Mouse (Mus musculus) stomach, embryonic 14.5 days (tissue): ENCODE results near the gene Gimap9. TPM values are rescaled to one million over a fixed set of nuclear protein-coding genes. Genes with fewer than 3 reads are reported as not detected.

ENCODE experiments used
- ATAC-seq: fragments of 200-750 bp; cut with Nextera tagmentation; 2 replicates; pipeline ENCODE4 v1.8.0; 2017; ENCODE audit warnings: low read depth, moderate TSS enrichment; ENCODE audit not compliant: insufficient number of reproducible peaks, insufficient read depth, low FRiP score
- H3K27ac ChIP-seq: fragments of 300-500 bp; sonication (generic); 2 replicates; pipeline ENCODE4 v1.5.1; 2014; ENCODE audit warnings: mild to moderate bottlenecking, low read length, moderate library complexity, mixed read lengths
- H3K27me3 ChIP-seq: fragments of 300-500 bp; sonication (generic); 2 replicates; pipeline ENCODE4 v1.6.1; 2014; ENCODE audit warnings: low read length, control low read depth, mixed read lengths; ENCODE audit not compliant: control insufficient read depth, insufficient read depth
- H3K36me3 ChIP-seq: fragments of 300-500 bp; sonication (generic); 2 replicates; pipeline ENCODE4 v1.6.1; 2014; ENCODE audit warnings: mild to moderate bottlenecking, control low read depth, low read length, moderate library complexity, mixed read lengths; ENCODE audit not compliant: control insufficient read depth, insufficient read depth
- H3K4me1 ChIP-seq: fragments of 300-500 bp; sonication (generic); 2 replicates; pipeline ENCODE4 v1.6.1; 2014; ENCODE audit warnings: low read length, control low read depth, mixed read lengths; ENCODE audit not compliant: control insufficient read depth, insufficient read depth
- H3K4me2 ChIP-seq: fragments of 300-500 bp; sonication (generic); replicated peaks from 2 replicates; pipeline ENCODE4 v1.6.1; 2014; ENCODE audit warnings: low read depth, low read length, control low read depth
- H3K4me3 ChIP-seq: fragments of 300-500 bp; sonication (generic); 2 replicates; pipeline ENCODE4 v1.5.1; 2014; ENCODE audit warnings: low read depth, low read length, control low read depth
- H3K9ac ChIP-seq: fragments of 300-500 bp; sonication (generic); replicated peaks from 2 replicates; pipeline ENCODE4 v1.6.1; 2014; ENCODE audit warnings: low read depth, mild to moderate bottlenecking, control low read depth, low read length, moderate library complexity, mixed read lengths
- H3K9me3 ChIP-seq: fragments of 300-500 bp; sonication (generic); 2 replicates; pipeline ENCODE4 v1.6.1; 2016; ENCODE audit warnings: low read depth, low read length, control low read depth; ENCODE audit not compliant: control insufficient read depth
- WGBS: fragments of 180-500 bp; shearing (Covaris S2); extraction: QIAGEN DNeasy Blood & Tissue Kit; methylation state at CpG from one replicate; pipeline ENCODE4 v1.1.7; 2014; 5-methylcytosine and 5-hydroxymethylcytosine counted together
- polyA plus RNA-seq: library from polyadenylated mRNA; unstranded; fragments of >200 nt; fragmentation: Nextera tagmentation; extraction: Ambion mirVana; gene quantifications from 2 replicates; pipeline ENCODE4 v1.2.1, GENCODE M21; 2014

The Gimap9 gene
- polyA plus RNA-seq, 1 experiment from 2014 or later = 6.7 TPM

DNA sequence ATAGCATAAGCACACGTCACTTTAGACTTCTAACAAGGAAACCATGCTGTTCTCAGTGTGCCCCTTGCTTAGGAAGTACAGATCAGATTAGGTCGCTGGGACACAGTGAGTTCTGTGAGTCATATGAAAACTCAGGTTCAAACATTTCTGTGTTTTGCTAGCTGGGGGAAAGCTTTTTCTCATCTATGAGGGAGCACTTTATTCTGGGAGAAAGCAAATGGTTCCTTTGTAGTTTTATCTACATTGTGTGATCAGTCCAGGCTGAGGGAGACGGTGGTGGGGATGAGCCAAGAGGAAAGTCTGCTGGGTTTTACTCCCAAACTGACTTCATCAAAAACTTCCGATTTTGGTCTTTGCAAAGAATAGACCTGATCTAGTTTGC, 29.6 kb upstream of the Gimap9 start:
- H3K27ac ChIP-seq = no peak overlapping the region
- no peak overlapping the region for H3K9ac ChIP-seq
- no peaks in the 10 kb centered on the region for H3K9me3 ChIP-seq
- ATAC-seq = no peak
- no peaks in the 10 kb centered on the region for H3K27me3 ChIP-seq
- no peak overlapping the region for H3K4me2 ChIP-seq
- 0 out of 2 replicates have a peak, but pooled peaks cover 2% of the 10 kb centered on the region for H3K4me1 ChIP-seq
- WGBS = 84% methylated on average over 4 of the region's 4 CpGs
- H3K36me3 ChIP-seq = no peaks in the 10 kb centered on the region
- H3K4me3 ChIP-seq = no peak overlapping the region

DNA sequence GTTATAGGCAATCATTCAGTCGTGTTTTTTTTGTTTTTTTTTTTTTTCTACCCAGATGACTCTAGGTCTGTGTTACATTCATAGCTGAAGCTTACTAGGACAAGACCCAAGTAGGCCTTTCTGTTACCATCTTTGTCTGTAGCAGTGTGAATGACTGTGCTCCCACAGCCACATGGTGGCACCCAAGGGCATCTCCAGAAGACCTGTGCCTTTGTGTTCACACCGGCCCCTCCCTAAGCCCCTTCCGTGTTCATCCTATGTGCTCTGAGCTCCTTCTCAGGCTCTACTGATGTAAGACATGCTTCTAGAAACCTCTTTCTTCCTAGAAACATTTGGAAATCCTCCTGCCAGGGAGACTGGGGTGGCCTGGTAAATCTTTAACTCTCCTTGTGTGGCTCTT, 28.9 kb upstream of the Gimap9 start, which contains the start of gene Gimap8:
Gene Gimap8, plus strand, starts transcription at position 240 of the 400 bp plus-strand sequence.
- no peaks in the 10 kb centered on the region for H3K9me3 ChIP-seq
- WGBS = 45% methylated on average over 3 of the region's 3 CpGs
- H3K9ac ChIP-seq = no peak within 1 kb of the TSS
- no peaks in the 10 kb centered on the region for H3K27me3 ChIP-seq
- no peak within 1 kb of the TSS for H3K27ac ChIP-seq
- H3K36me3 ChIP-seq = no peaks in the 10 kb centered on the region
- no peak within 1 kb of the TSS for H3K4me3 ChIP-seq
- no peak within 1 kb of the TSS for H3K4me2 ChIP-seq
- 0 out of 2 replicates have a peak, but pooled peaks cover 2% of the 10 kb centered on the region for H3K4me1 ChIP-seq
- no peak for ATAC-seq

DNA sequence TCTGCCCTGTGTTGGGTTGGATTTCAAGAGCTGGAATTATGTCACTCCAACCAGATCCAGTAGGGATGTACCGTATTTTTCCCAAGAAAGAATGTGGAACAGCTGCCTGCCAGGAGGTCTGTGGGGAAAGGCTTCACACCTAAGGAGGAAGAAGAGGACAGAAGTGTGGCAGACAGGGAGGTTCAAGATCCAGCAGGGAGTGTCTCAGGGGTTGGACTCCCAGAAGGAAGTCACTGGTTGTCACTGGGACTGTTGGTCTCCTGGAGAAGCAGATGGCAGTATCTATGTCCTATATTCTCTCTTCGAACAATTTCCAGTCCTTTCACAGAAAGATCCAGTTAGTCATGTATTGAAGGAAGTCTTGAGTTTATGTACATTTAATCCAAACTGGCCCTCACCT, 28.3 kb upstream of the Gimap9 start:
- ATAC-seq = no peak
- Histone ChIP-seq H3K4me2 (no peak overlapping the region), H3K4me1 (0 out of 2 replicates have a peak, but pooled peaks cover 2% of the 10 kb centered on the region), H3K27me3 (no peaks in the 10 kb centered on the region), H3K36me3 (no peaks in the 10 kb centered on the region), H3K9me3 (no peaks in the 10 kb centered on the region), H3K4me3 (no peak overlapping the region), H3K27ac (no peak overlapping the region), H3K9ac (no peak overlapping the region)
- WGBS = 84% methylated on average over 2 of the region's 2 CpGs

DNA sequence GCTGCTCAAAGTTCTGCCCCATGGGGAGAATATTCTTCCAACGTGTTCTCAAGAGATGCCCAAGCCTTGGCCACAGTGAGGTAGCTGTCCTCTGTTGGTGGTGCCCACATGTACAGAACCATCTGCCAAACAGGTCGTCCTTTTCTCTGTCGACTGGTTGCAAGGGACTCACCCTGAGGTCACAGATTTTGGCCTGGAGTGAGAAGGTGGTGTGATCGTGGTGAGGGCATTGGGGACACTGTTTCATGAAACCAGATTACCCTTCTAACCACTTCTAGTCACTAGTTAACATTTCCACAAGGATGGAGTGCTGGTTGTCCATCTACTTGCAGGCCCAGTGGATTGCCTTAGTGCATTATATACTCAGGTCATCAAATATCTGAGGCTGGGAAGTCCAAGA, 27.1 kb upstream of the Gimap9 start:
- ATAC-seq = no peak
- Histone ChIP-seq H3K4me1 (0 out of 2 replicates have a peak, but pooled peaks cover 2% of the 10 kb centered on the region), H3K27me3 (no peaks in the 10 kb centered on the region), H3K27ac (no peak overlapping the region), H3K4me3 (no peak overlapping the region), H3K9ac (no peak overlapping the region), H3K36me3 (no peaks in the 10 kb centered on the region), H3K9me3 (no peaks in the 10 kb centered on the region), H3K4me2 (no peak overlapping the region)
- 89% methylated on average over 4 of the region's 4 CpGs for WGBS

DNA sequence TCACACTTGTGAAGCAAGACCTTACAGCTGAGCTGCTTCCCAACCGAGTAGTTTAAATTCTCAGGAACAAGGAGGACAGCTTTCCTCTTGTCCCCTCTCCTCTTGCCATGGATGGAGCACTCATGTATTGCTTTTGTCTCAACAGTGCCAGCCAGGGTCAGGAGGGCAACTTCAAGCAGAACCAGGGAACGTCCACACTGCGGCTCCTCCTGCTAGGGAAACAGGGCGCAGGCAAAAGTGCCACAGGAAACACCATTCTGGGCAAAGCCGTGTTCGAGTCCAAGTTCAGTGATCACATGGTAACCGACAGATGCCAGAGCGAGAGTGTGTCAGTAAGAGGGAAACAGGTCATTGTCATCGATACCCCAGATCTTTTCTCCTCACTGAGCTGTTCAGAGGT, 25.9 kb upstream of the Gimap9 start:
- no peaks in the 10 kb centered on the region for H3K36me3 ChIP-seq
- H3K4me2 ChIP-seq = no peak overlapping the region
- H3K27ac ChIP-seq = no peak overlapping the region
- no peaks in the 10 kb centered on the region for H3K9me3 ChIP-seq
- H3K4me3 ChIP-seq = no peak overlapping the region
- WGBS = 90% methylated on average over 9 of the region's 9 CpGs
- 0 out of 2 replicates have a peak, but pooled peaks cover 2% of the 10 kb centered on the region for H3K4me1 ChIP-seq
- no peaks in the 10 kb centered on the region for H3K27me3 ChIP-seq
- ATAC-seq = no peak
- no peak overlapping the region for H3K9ac ChIP-seq

DNA sequence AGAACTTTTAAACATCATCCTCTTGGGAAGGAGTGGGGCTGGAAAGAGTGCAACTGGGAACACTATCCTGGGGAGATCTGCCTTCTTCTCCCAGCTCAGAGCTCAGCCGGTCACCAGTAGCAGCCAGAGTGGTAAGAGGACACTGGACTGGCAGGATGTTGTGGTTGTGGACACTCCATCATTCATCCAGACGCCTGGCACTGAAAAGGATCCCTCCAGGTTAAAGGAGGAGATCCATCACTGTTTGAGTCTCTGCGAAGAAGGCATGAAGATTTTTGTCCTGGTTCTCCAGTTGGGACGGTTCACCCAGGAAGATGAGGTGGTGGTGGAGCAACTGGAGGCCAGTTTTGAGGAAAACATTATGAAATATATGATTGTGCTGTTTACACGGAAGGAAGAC, 17.2 kb upstream of the Gimap9 start:
- no peak overlapping the region for H3K27ac ChIP-seq
- H3K4me2 ChIP-seq = no peak overlapping the region
- no peaks in the 10 kb centered on the region for H3K27me3 ChIP-seq
- no peaks in the 10 kb centered on the region for H3K4me1 ChIP-seq
- 51% methylated on average over 5 of the region's 5 CpGs for WGBS
- no peaks in the 10 kb centered on the region for H3K9me3 ChIP-seq
- no peak overlapping the region for H3K9ac ChIP-seq
- H3K4me3 ChIP-seq = no peak overlapping the region
- H3K36me3 ChIP-seq = no peaks in the 10 kb centered on the region
- ATAC-seq = no peak

DNA sequence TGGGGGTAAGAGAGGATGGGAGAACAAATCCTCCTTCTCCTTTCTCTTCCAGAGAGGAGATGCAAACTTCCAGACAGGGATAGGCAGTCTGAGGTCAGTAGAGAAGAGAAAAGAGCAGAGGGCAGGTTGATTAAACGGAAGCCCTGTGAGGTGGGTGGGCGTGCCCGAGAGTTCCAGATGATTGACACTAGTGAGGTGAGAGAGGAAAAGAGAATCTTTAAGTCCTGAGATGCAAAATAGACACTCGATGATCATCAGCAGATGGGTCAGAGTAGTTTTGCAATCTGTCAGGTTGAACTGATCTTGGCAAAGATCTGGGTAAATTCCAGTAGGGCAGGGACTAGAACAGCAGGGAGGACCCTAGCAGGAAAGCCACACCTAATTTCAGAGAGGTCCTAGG, 11.2 kb upstream of the Gimap9 start:
- no peak overlapping the region for H3K27ac ChIP-seq
- no peaks in the 10 kb centered on the region for H3K36me3 ChIP-seq
- 85% methylated on average over 4 of the region's 4 CpGs for WGBS
- H3K4me2 ChIP-seq = no peak overlapping the region
- no peaks in the 10 kb centered on the region for H3K27me3 ChIP-seq
- no peak for ATAC-seq
- H3K9ac ChIP-seq = no peak overlapping the region
- no peak overlapping the region for H3K4me3 ChIP-seq
- H3K4me1 ChIP-seq = no peaks in the 10 kb centered on the region
- H3K9me3 ChIP-seq = no peaks in the 10 kb centered on the region

DNA sequence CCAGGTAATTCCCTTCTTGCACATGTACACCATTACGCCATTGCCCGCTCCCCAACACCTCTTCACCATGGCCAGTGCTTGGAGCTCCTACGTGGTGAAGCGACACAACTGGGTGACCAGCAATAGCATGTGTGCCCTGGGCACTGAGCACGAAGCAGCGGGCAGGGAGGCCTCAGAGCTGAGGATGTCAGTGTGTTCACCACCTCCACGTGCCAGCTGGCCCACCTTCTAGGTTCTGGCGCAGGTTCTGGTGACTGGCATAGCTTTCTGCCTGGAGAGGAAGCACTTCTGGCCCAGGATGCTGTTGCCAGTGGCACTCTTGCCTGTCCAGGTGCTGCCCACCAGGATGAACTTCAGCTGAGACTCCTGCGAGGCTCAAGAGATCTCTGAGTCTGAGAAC, 10.5 kb upstream of the Gimap9 start:
- Histone ChIP-seq H3K36me3 (no peaks in the 10 kb centered on the region), H3K4me3 (no peak overlapping the region), H3K9ac (no peak overlapping the region), H3K27ac (no peak overlapping the region), H3K4me1 (no peaks in the 10 kb centered on the region), H3K27me3 (no peaks in the 10 kb centered on the region), H3K4me2 (no peak overlapping the region), H3K9me3 (no peaks in the 10 kb centered on the region)
- ATAC-seq = no peak
- 91% methylated on average over 9 of the region's 9 CpGs for WGBS

DNA sequence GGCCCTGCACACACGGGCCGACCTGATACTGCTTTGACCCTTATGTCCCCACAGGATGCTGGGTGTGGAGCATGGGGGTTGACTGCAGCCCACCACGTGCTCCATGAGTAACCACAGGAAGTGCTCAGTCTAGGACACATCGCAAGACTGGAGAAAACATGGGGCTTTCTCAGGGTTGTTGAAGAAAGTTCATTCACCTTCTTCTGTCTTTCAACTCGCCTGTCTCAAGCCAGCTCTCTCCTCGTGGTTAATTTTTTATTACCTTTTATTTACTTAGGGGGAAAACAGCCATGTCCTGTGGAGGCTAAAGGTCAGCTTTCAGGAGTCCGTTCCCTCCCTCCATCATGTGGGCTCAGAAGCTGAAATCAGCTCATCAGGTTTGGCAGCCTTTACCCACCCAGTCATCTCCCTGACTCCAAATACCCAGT, 9.8 kb upstream of the Gimap9 start:
- Histone ChIP-seq H3K27me3 (no peaks in the 10 kb centered on the region), H3K27ac (no peak overlapping the region), H3K9me3 (no peaks in the 10 kb centered on the region), H3K9ac (no peak overlapping the region), H3K36me3 (no peaks in the 10 kb centered on the region), H3K4me1 (no peaks in the 10 kb centered on the region), H3K4me2 (no peak overlapping the region), H3K4me3 (no peak overlapping the region)
- WGBS = 27% methylated on average over 7 of the region's 7 CpGs
- ATAC-seq = no peak
